Mouse (Mus musculus) ES-E14 (cell line): Measurements from ENCODE around the gene Tomm22. TPM values are rescaled to one million over a fixed set of nuclear protein-coding genes. Genes with fewer than 3 reads are reported as not detected.

Source experiments
- DNase-seq: peaks from one replicate; pipeline ENCODE4 v3.0.0-alpha.2; 2013; ENCODE audit warnings: low read depth, low spot score
- H3K27ac ChIP-seq: 2 replicates; pipeline ENCODE4 v1.5.1; 2012; ENCODE audit warnings: low read depth, mild to moderate bottlenecking, low read length, moderate library complexity, mixed read lengths; ENCODE audit not compliant: poor library complexity, insufficient read depth, severe bottlenecking
- H3K36me3 ChIP-seq: 2 replicates; pipeline ENCODE4 v1.6.1; 2012; ENCODE audit warnings: mild to moderate bottlenecking, low read length, moderate library complexity, mixed read lengths; ENCODE audit not compliant: control insufficient read depth, poor library complexity, insufficient read depth, severe bottlenecking
- H3K4me1 ChIP-seq, 2 experiments: fragments of 150-350 bp in 1 of 2; sonication (generic) in 1 of 2; 2 replicates each; pipeline ENCODE4 v1.6.1; 2012; ENCODE audit warnings: low read length in 2 of 2, mild to moderate bottlenecking in 1 of 2, mixed read lengths in 1 of 2; ENCODE audit not compliant: control insufficient read depth in 2 of 2, insufficient read depth in 2 of 2, poor library complexity in 1 of 2
- H3K4me3 ChIP-seq, 2 experiments: fragments of 150-350 bp in 1 of 2; sonication (generic) in 1 of 2; 2 replicates each; pipeline ENCODE4 v1.5.1; 2012; ENCODE audit warnings: low read length in 2 of 2, low read depth in 1 of 2, mild to moderate bottlenecking in 1 of 2, mixed read lengths in 1 of 2; ENCODE audit not compliant: insufficient read depth in 1 of 2, poor library complexity in 1 of 2, severe bottlenecking in 1 of 2
- H3K9ac ChIP-seq: 2 replicates; pipeline ENCODE4 v1.6.1; 2012; ENCODE audit warnings: low read depth, mild to moderate bottlenecking, low read length, mixed read lengths; ENCODE audit not compliant: poor library complexity, insufficient read depth, severe bottlenecking
- H3K9me3 ChIP-seq: fragments of 150-350 bp; sonication (generic); 2 replicates; pipeline ENCODE4 v1.6.1; 2012; ENCODE audit warnings: low read depth, mild to moderate bottlenecking, low read length; ENCODE audit not compliant: control insufficient read depth, insufficient read depth
- CHD2 ChIP-seq: IDR thresholded peaks from 2 replicates; pipeline ENCODE4 v1.6.1; 2014; ENCODE audit warnings: mild to moderate bottlenecking, low read depth, low read length, inconsistent platforms
- HCFC1 ChIP-seq: IDR thresholded peaks from 2 replicates; pipeline ENCODE4 v1.6.1; 2012; ENCODE audit warnings: low read length, inconsistent platforms, borderline replicate concordance; ENCODE audit not compliant: insufficient read depth
- MAFK ChIP-seq: IDR thresholded peaks from 2 replicates; pipeline ENCODE4 v1.6.1; 2014; ENCODE audit warnings: mild to moderate bottlenecking, low read depth, low read length, inconsistent platforms; ENCODE audit not compliant: insufficient read depth
- ZC3H11A ChIP-seq: IDR thresholded peaks from 2 replicates; pipeline ENCODE4 v1.6.1; 2012; ENCODE audit warnings: low read depth, mild to moderate bottlenecking, inconsistent platforms, low read length, borderline replicate concordance
- ZNF384 ChIP-seq: IDR thresholded peaks from 2 replicates; pipeline ENCODE4 v1.6.1; 2012; ENCODE audit warnings: low read depth, low read length, inconsistent platforms
- in situ Hi-C, 2 experiments: fragments of 600-800 bp; cut with MboI; formaldehyde crosslinking; loops; one replicate each; pipeline ENCODE4 v1.15.1; 2025; ENCODE audit warnings: low sequenced_read_pairs in 2 of 2, inconsistent platforms in 1 of 2; ENCODE audit not compliant: unreplicated experiment in 2 of 2
- total RNA-seq: library from RNA; depleted of rRNA; stranded (reverse); fragments of 300-350 nt; gene quantifications from 2 replicates; pipeline ENCODE4 v1.2.3, GENCODE M21; 2012

Tomm22 gene
- total RNA-seq, 1 experiment, result 182 TPM

DNA sequence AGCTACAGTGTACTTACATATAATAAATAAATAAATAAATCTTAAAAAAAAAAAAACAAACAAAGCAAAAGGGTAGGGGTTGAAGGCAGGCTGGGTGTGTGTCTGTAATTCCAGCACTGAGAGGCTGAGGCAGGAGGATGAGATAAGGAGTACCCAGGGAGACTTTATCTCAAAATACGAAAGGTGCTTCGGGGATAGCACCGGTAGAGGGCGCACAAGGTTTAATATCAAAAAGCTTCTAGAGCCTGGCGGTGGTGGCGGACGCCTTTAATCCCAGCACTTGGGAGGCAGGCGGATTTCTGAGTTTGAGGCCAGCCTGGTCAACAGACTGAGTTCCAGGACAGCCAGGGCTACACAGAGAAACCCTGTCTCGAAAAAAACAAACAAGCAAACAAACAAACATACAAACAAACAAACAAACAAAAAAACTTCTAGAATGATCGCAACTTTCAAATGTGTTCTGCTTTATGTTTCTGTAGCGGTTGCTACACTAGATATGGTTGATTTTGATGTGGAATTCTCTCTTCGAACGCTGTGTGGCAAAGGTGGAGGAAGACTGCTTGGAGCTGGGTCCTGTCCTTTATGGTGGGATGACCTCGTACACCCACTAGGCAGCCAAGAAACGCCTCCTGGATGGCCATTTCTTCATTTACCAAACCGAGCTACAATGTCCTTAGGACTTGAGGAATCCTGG lies 12.7 kb upstream of the Tomm22 start:
- TF ChIP-seq HCFC1, result no peak
- no peak for TF ChIP-seq MAFK
- no peak for TF ChIP-seq ZNF384
- no peak for TF ChIP-seq CHD2
- no peak for TF ChIP-seq ZC3H11A
- peak overlapping the region; percentile 89 for H3K9ac ChIP-seq
- H3K27ac ChIP-seq, result peak overlapping the region; percentile 2; the same call in 1 of the 2 replicates
- H3K36me3 ChIP-seq, result peaks cover 6% of the 10 kb centered on the region; the same call in 1 of the 2 replicates
- peak; percentile 95 for DNase-seq
- no peaks in the 10 kb centered on the region for H3K9me3 ChIP-seq
- in situ Hi-C loops, result no loop called here
- H3K4me3 ChIP-seq, result peak overlapping the region; percentile 66 to 90
- no peaks in the 10 kb centered on the region for H3K4me1 ChIP-seq

GRCm38 (mm10) chr15:79658531-79659375 lies 11.9 kb upstream of the Tomm22 start, which contains the start of the genes Fam227a and Cby1:
TSS of gene Fam227a (minus strand) at chr15:79658956.
TSS of gene Cby1 (plus strand) at chr15:79659199.
- TF ChIP-seq CHD2 (no peak), HCFC1 (peak; percentile 50; the same call in 1 of the 2 replicates)
- H3K9ac ChIP-seq, result peak within 1 kb of the TSS; percentile 89
- peak; percentile 90 for DNase-seq
- H3K36me3 ChIP-seq, result peaks cover 9% of the 10 kb centered on the region; the same call in 1 of the 2 replicates
- H3K4me3 ChIP-seq, result peak within 1 kb of the TSS; percentile 66 to 90
- no peaks in the 10 kb centered on the region for H3K4me1 ChIP-seq
- in situ Hi-C loops, result no loop called here
- no peaks in the 10 kb centered on the region for H3K9me3 ChIP-seq
- peak within 1 kb of the TSS; percentile 87 for H3K27ac ChIP-seq

GRCm38 (mm10) chr15:79661852-79662251 lies 8.8 kb upstream of the Tomm22 start:
- TF ChIP-seq HCFC1 (no peak), MAFK (no peak), CHD2 (no peak)
- Histone ChIP-seq H3K4me3 (no peak overlapping the region), H3K36me3 (peaks cover 14% of the 10 kb centered on the region; the same call in 1 of the 2 replicates), H3K27ac (no peak overlapping the region), H3K9ac (no peak overlapping the region), H3K9me3 (no peaks in the 10 kb centered on the region), H3K4me1 (no peaks in the 10 kb centered on the region)
- in situ Hi-C loops, result no loop called here
- DNase-seq, result peak; percentile 75

DNA sequence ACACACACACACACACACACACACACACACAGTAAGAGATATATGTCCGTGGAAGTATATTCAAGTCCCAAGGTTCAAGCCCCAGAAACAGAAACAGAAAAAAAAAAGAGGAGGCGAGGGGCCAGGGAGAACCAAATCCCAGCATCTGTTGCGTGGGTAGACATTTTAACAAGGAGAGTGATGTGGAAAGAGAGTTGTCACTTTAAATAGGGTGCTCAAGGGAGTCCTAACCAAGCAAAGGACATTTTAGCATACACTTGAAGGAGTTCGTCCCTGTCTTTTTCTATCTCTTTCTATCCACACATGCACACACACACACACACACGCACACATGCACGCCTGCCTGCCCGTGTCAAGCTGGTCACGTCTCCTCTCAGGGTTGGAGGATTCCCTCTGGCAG lies 6.0 kb upstream of the Tomm22 start:
- Histone ChIP-seq H3K27ac (no peak overlapping the region), H3K9me3 (no peaks in the 10 kb centered on the region), H3K36me3 (peaks cover 14% of the 10 kb centered on the region; the same call in 1 of the 2 replicates), H3K9ac (no peak overlapping the region), H3K4me3 (no peak overlapping the region), H3K4me1 (no peaks in the 10 kb centered on the region)
- DNase-seq, result no peak
- no peak for TF ChIP-seq MAFK
- TF ChIP-seq HCFC1, result no peak
- no peak for TF ChIP-seq CHD2
- TF ChIP-seq ZC3H11A, result no peak
- no peak for TF ChIP-seq ZNF384
- in situ Hi-C loops, result no loop called here
